Mouse (Mus musculus): Measurements from ENCODE around the gene Arpc5l.

DNA sequence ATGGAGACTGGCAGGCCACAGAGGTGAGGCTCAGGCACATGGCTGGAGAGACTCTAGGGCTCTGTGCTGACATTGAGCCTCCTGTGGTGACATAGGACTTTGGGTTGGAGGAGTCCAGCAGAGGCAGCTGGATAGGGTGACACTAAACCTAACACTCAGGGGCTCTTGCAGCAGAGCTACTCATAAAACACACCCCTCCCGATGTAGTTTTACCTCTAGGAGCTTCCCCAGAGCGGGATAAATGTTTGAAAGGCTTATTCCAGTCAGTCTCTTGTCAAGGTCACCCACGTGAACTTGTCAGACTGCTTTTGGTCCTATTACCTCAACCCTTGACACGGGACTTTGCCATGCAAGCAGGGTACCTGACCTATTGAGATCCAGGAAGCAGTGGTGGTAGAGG, 5.8 kb upstream of the Arpc5l start:
- TF ChIP-seq CTCF (IDR thresholded peaks at IDR 0.05; ENCODE audit: insufficient read depth, low read length) (no peak), POLR2A (IDR thresholded peaks at IDR 0.05; ENCODE audit: borderline replicate concordance, extremely low read depth, low read depth, low read length) (no peak)
